Mouse (Mus musculus): ENCODE measurements at regions not wholly inside any gene's neighbourhood (a gene's known extent, or its start where the extent isn't known, plus 50 kb on each side); places are given as distances from the start of the nearest gene placed in this dataset.

DNA sequence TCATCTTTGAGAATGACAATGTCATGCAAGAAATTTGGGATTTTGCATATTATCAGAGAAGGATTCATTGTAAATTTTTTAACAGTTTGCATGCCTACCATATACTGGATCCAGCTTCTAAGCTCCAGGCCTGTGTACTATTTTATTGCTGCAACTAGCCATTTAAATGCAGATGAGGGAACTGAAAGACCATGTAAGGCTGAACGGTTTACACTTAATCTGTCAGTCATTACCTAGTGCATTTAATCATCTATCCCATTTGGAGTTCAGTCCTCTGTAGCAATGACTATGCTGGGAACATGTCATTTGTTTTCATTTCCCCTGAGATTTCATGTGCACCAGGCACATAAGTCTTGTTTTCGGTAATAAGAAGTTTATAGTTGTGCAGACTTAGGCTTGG lies 631.8 kb upstream of the Gm21961 start:
- DNase-seq: no peak

DNA sequence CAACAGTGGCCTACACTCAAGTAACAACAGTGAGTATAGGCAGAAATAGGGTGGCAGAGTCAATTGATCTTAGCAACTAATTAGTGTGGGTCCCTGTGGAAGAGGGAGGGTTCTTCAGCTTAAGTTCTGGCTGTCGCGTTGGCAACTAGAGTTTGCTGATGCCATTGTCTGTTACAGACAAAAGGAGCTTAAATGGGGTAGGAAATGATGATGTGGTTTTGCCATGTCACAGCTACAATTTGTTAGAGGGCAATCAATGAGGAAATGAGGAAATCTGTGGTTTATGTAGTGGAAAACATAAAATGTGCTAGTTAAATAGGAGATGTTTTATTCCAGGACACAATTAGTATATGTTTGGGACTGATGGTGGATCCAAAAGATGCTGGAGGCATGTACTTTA lies 624.8 kb upstream of the Gm21961 start:
- no peak for DNase-seq

DNA sequence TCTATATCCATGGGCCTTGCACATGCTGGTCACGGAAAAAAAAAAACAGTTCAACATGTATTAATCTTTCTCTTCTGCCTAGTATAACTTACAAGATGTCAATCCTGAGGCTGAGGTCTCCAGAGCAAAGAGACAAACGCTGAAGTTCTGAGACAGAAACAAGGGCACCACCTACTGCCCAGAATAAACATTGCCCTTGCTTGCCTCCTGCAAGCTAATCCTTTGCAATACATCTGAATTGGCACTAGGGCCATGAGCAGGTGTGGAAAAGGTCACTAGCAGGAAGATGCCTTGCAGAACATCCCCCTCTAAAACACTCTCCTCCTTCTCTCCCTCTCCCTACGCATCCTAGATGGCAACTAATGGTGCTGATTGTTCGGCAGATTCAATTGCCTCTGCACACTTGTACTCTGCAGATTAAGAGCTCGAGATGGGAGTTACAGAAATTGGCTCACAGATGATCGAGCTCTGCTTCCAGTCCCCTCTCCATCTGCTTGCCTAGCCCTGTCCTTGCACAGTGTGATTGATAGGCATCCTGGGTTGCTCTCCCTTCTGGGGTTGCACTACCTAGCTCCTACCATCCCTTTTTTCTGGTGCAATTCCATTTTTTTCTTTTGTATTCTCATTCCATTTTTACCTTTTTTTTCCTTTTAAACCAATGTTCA lies 622.9 kb upstream of the Gm21961 start:
- DNase-seq: peak; percentile 5

DNA sequence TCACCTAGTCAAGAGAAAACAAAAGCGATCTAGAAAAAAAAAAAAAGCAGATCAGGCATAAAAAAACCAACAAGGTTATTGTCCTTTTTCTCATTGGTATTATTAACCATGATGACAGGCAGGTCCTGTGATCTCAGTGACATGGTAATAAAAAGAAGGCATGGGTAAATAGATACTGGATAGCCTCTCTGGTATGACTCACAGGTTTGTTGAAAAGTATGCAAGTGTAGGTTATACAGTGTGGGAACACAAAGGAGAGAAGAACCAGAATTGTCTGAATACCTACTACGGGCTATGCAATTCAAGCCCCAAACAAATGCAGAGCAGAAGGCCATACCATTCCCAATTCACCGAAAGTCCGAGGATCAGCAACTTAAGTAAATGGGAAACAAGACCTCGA lies 617.7 kb upstream of the Gm21961 start:
- DNase-seq: no peak

DNA sequence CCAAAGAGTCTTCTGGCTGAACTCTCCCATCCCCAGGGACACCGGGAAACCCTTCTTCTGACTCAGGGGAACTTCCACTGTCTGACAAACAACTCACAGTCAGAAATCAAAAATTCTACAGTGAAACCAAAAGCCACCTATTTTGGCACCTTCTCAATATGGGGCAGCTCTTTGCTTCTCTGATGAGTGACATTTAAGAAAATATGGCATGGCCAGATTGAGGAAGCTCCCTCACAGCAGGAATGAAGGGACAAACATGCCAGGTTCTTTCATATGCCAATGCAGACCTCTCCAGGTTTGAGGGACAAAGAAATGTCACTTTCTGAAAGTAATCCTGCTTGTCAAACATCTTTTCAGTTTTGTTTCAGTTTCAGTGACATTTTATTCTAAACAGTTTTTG lies 615.8 kb upstream of the Gm21961 start:
- no peak for DNase-seq

DNA sequence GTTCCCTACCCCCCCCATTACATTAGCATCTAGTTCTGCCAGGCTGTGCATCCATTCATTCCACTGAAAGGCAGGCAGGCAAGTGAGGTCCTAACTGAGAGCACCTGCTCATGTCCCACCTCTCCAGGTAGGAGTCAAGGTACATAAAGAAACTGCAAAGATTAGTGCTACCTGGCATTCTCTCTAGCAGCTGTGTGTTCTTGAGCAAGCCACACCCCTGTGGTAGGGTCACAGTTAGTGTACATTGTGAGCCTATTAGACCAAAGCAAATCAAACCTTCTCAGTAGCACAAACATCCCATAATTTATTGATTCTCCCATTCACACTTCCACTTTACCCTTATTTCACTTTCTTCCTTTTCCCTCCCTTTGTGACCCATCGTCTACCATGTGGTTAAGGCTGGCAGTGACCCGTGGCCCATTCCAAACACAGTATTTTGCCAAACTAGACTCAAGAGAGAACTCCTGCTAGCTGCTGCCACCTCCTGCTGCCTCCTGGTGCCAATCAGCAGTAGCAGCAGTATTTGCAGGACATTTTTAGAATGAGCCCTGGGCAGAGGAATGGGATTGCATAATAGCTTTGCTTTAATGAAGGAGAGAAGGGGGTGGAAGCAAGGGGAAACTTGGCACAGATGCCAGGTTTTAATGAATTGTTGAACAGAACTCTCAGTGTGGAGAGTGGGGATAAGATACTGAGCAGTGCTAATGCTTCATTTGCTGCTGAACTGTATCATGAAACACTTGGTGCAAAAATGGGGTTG lies 578.2 kb upstream of the Gm21961 start:
- no peak for DNase-seq

DNA sequence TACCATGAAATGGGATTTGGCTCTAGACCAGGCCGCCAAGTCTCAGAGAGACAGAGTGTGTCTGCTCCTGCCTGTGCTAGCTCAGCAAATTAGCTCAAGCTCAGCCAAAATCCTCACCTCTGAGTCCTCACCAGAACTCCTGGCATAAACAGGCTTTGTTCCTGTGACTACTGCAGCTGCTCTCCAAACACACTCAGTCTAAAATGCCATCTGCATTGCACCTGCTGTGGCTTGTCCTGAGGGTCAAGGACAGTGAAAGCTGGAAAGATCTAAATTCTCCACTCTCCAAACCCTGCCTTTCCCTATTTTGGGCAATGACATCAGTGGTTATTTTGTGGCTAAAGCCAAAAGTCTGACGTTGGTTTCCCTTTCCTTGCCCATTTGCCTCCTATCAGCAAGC lies 570.9 kb upstream of the Gm21961 start:
- DNase-seq: no peak

DNA sequence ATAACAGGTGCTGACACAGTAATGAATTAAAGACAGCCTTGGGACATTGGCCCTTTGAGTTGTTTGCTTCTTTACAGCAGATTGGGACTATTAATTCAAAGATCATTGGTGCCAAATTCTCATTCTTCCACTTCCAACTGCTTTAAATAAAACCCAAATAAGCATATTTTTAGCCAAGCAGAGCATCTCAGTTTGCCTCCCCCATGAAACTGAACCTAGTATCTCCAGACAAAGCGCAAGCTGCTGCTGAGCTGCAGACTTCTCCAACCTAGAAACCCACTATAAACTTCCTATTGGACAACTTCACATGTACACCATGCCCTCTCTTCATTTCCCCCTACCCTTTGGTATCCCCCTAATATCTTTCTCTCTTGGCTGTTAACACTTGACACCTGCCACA lies 564.6 kb upstream of the Gm21961 start:
- no peak for DNase-seq

DNA sequence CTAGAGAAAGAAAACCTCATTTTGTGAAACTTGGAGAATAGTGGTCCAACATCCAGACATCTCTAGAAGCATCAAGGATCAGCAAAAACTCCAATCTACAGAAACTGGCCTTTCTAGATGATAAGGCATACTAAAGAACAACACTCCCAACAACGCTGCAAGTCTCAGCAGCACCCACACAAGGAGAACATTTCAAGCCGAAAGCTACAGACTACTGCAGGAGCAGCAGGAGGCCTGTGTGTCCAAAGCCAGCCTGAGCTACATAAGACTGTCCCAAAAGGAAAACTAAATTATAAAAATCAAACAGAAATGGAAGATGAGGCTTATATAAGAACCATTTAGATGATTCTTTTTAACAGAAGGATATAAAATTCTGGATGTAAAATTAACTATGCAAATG lies 553.2 kb upstream of the Gm21961 start:
- no peak for DNase-seq

DNA sequence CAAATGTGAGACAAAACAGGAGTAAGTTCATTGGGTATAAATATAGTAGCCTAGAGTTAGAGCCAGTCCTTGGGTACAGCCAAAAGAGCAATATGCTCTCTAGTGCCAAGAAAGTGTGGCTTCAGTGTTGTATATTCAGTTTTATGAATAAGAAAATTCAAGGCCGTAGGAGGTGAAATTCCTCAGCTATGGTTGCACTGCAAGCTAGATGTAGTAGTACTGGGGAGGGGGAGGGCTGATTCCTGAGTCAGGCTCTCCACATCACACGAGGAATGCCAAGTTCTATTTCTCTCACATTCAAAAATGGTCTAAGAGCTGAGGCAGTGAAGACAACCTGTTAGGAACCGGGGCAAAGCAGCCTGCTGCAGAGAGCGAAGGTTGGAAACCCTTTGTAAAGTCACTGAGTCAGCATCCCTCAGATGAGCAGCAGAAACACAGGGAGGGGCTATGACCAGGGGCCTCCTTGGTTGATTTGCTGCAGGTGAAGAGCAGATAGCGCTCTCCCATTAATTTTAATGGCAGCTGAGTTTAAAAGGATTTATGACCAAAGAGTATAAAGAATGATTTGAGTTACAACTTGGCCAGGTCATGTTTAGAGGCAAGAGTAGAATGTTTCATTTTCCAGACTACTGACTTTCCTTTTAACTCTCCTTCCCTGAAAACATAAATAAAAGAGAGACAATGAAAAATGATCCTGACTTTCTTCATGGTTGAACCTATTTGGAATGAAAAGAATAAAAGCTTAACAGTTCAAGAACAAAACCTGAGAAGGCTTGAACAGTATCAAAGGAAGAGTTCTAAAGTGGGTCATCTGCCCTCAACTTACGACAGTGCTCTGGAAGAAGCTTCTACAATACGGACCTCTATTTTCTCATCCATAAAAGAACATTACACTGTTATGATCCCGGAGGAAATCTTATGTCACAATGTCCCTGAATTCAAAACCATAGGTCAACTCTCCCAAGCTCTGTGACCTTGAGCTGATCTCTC lies 543.4 kb upstream of the Gm21961 start:
- DNase-seq: no peak

DNA sequence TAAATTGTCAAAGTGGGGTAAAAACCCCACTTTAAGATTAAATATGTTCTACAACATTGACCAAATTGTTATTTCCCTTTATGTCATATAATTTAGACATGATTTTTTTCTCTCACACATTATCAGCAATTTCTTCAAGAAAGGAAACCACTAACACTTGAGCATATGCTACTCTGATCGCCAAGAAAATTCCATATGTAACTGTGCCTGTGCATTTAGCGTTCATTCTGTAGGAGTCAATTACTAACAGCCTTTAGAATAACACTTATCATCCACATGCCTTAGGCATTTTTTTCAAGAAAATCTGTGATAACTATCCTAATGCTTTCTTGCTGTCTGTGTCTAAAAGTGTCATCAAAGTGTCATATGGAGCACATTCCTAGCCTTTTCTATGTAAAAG lies 534.3 kb upstream of the Gm21961 start:
- DNase-seq: no peak

DNA sequence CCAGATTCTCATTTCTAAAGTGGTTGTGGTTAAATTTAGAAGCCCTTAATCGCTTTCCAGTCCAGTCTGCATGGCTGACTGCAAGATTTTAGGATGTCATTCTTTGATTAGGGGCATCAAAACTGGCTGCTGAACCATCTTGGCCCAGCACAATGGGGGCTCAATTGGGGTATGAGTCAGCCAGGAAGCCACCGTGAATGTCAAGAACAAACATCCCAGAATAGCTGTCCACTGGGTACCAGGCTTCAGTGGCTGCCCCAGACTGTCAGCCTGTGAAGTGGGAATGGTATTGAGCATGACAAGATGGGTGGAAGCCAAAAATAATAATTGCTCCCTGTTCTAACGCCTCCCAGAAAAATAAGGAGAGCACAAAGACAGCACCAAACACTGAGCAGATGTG lies 520.9 kb upstream of the Gm21961 start:
- DNase-seq: no peak

DNA sequence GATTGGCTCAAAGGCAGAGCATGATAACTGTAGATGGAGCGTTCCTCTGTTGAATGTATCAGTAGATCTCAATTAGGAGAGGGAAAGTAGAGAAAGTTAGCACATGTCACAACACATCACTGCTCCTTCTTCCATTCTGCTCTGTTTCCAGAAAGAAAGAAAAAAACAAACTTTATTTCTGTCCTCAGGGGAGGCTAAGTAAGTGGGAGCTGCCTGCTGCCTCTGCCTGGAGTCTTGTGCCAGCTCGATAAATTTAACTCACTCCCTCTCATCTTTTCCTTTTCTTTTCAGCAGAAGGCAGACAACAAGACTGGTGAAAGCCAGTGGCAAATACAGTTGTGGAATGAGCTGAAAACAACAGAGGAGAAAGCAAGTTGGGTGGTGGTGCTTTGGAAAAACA lies 517.5 kb upstream of the Gm21961 start:
- no peak for DNase-seq

DNA sequence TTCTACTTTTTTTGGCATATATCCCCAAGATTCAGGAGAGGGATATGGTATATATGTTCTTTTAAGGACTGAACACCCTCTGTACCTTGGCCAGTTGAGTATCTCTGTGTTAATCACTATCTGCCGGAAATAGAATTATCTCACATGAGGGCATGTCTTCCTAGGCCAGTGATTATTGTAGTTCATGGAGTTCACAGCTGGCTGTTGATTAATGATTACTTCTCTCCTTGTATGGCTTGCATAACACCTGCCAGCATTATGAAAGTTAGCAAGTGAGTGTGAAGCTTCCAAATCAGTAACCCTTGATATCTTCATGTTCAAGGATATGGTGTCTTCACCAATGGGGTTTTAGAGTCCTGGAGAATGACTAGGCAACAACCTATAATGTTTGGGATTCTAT lies 488.0 kb upstream of the Gm21961 start:
- no peak for DNase-seq

DNA sequence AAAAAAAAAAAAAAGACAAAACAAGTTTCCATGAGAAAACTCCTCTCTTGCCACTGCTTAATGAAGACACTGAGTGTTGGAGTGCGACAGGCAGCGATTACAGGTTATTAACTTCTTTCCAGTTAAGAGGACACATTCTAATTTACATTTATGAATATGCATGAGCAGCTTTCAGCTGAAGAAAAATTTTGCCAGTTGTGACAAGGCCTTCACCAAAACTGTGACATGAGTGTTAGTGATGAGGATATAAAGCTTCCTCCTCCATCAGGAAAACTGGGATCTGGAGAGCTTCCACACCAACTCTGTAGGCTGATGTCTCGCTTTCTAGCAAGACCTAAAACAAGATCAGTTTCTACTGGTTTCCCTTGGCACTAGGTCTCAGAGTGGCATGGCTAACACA lies 464.2 kb upstream of the Gm21961 start:
- DNase-seq: no peak

DNA sequence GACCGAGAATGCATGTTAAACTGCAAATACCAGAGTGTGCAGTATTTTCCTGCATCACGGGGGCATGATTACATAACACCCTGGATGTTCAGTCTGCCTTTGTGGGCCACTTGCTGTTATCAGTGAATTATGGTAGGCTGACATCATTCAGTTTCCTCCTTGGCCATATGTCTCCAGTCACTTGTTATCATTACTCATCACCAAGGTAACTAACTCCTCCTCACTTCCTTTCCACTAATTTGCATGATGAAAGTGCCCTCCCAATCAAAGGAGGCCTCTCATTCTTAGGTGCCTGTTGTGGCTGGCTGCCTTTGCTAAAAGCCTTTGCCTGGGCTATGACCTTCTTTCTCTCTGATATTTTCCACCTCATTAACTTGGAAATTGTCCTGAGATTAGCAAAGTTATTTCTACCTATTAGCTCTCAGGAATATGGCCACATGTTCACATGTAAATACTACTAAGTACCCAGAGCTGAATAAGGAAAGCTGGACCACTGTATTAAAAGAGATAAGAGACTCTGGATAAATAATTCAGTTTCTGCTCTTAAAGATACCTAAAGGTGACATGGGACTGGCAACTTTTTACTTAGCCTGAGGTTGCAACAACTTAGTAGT lies 440.6 kb upstream of the Gm21961 start:
- DNase-seq: no peak

DNA sequence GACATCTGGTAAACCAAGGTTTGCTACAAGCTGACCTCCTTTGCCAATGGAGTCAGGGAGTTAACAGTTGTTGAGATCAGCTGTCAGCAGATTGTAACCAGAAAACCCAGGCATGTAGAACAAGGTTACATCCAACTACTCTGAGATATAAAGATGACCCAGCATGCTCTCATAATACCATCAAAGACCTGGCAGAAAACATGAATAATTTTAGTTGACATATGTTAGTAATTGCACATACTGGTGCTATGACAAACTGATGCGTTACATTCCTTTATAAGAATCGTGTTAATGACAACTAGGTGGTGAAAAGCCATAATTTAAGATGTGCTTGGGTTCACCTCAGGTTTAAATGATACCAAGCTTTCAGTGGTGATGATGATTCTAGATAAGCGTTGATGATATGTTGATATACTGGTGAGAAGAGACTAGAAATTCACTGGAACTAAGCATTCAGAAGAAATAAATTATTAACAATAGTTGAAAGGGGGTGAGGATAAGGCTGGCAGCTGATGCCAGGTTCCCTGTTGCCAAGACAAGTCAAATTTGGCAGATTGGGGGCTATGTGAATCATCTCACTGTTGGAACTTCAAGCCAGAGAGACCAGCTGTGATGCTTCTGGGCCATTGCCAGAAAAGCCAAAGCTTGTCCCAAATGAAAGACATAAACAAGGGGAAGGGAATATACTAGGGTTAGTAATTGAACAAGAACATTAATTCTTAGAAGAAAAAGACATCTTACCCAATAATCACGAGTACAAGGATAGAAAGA lies 437.7 kb upstream of the Gm21961 start:
- no peak for DNase-seq

DNA sequence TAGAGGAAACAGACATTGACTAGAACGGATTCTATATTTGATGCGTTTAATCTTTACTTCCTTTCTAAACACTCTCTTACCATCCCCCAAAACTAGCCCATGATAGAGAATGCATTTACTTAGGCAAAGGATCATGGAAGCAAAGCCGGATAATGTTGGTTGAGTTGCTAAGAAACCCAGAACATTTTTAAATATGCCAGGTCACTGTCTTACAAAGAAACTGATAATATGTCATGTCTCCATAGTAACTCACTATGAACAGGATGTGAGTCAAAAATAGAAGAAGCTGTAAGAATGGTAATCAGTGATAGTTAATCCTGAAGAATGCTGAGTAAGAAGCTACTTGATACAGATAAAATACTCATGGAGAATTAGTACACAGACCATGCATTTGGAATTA lies 405.0 kb upstream of the Gm21961 start:
- DNase-seq: no peak
